Mouse (Mus musculus) kidney, embryonic 16.5 days (tissue): ENCODE results near the gene Madd. TPM values are rescaled to one million over a fixed set of nuclear protein-coding genes. Genes with fewer than 3 reads are reported as not detected.
A peak's percentile ranks its signal among the peaks of the same experiment; 100 is the strongest.

Experiments
- ATAC-seq: fragments of 200-750 bp; cut with Nextera tagmentation; 2 replicates; pipeline ENCODE4 v1.8.0; 2017; ENCODE audit warnings: moderate TSS enrichment; ENCODE audit not compliant: low FRiP score, low TSS enrichment
- H3K27ac ChIP-seq: fragments of 300-500 bp; sonication (generic); 2 replicates; pipeline ENCODE4 v1.5.1; 2014; ENCODE audit warnings: low read length
- H3K27me3 ChIP-seq: fragments of 300-500 bp; sonication (generic); 2 replicates; pipeline ENCODE4 v1.6.1; 2014; ENCODE audit warnings: low read length, control low read depth, mixed read lengths; ENCODE audit not compliant: insufficient read depth
- H3K36me3 ChIP-seq: fragments of 300-500 bp; sonication (generic); 2 replicates; pipeline ENCODE4 v1.6.1; 2014; ENCODE audit warnings: low read length, control low read depth, mixed read lengths; ENCODE audit not compliant: insufficient read depth
- H3K4me1 ChIP-seq: fragments of 300-500 bp; sonication (generic); 2 replicates; pipeline ENCODE4 v1.6.1; 2014; ENCODE audit warnings: low read length, control low read depth, mixed read lengths; ENCODE audit not compliant: insufficient read depth
- H3K4me2 ChIP-seq: fragments of 300-500 bp; sonication (generic); replicated peaks from 2 replicates; pipeline ENCODE4 v1.6.1; 2014; ENCODE audit warnings: low read depth, low read length
- H3K4me3 ChIP-seq: fragments of 300-500 bp; sonication (generic); 2 replicates; pipeline ENCODE4 v1.5.1; 2014; ENCODE audit warnings: mild to moderate bottlenecking, low read length
- H3K9ac ChIP-seq: fragments of 300-500 bp; sonication (generic); replicated peaks from 2 replicates; pipeline ENCODE4 v1.6.1; 2014; ENCODE audit warnings: low read length
- H3K9me3 ChIP-seq: fragments of 300-500 bp; sonication (generic); 2 replicates; pipeline ENCODE4 v1.6.1; 2016; ENCODE audit warnings: low read length, control low read depth
- WGBS: fragments of 180-500 bp; shearing (Covaris S2); extraction: QIAGEN DNeasy Blood & Tissue Kit; methylation state at CpG from one replicate; pipeline ENCODE4 v1.1.7; 2014; 5-methylcytosine and 5-hydroxymethylcytosine counted together
- polyA plus RNA-seq: library from polyadenylated mRNA; unstranded; fragments of >200 nt; fragmentation: Nextera tagmentation; extraction: Ambion mirVana; gene quantifications from 2 replicates; pipeline ENCODE4 v1.2.1, GENCODE M21; 2015

The Madd gene
- polyA plus RNA-seq, 1 experiment from 2014 or later, result 10.5 TPM

DNA sequence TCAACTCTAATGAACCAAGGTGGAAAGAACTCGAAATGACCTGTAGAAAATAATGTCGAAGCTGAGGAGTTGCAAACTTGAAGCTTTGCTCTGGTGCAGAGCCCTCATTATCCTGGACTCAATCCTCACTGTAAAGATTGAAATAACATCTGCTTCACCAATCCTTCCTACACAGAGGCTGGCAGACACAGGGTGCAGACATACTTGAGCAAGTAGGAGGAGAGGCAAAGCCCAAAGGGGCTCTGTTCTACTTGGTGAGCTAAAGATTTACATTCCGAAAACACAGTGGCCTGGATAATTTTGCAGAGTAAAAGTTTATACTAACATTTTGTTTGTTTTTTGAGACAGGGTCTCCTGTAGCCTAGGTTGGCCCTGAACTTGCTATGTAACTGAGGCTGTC, 15.3 kb upstream of the Madd start:
- Histone ChIP-seq H3K9ac (no peak overlapping the region), H3K27ac (no peak overlapping the region), H3K4me2 (no peak overlapping the region), H3K9me3 (no peaks in the 10 kb centered on the region), H3K4me3 (no peak overlapping the region), H3K4me1 (peaks cover 17% of the 10 kb centered on the region), H3K27me3 (no peaks in the 10 kb centered on the region), H3K36me3 (no peaks in the 10 kb centered on the region)
- WGBS, result 91% methylated on average over 3 of the region's 3 CpGs
- ATAC-seq, result no peak

DNA sequence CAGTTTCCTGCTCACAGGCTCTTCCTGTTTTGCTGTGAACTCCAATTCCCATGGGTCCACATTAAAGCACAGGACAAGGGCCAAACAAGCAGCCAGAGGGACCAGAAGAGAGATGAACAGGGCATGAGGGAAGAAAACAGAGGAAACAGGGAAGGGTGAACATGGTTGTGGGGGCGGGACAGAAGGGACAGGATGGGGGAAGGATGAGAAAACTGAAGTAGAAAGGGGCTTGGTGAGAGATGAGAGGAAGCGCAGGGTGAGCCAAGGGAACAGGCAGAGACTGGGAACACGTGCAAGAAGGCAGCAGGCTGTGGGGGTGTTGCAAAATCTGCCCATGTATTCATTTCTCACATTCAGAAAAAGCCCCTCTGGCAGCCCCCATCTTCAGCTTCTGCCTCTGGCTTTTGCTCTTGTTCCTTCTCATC, 13.0 kb upstream of the Madd start:
- ATAC-seq, result no peak
- Histone ChIP-seq H3K9ac (no peak overlapping the region; the same call in 1 of the 2 replicates), H3K27ac (no peak overlapping the region), H3K4me3 (no peak overlapping the region), H3K4me2 (no peak overlapping the region), H3K36me3 (no peaks in the 10 kb centered on the region), H3K4me1 (peaks cover 7% of the 10 kb centered on the region), H3K27me3 (no peaks in the 10 kb centered on the region), H3K9me3 (no peaks in the 10 kb centered on the region)
- 45% methylated on average over 3 of the region's 3 CpGs for WGBS

DNA sequence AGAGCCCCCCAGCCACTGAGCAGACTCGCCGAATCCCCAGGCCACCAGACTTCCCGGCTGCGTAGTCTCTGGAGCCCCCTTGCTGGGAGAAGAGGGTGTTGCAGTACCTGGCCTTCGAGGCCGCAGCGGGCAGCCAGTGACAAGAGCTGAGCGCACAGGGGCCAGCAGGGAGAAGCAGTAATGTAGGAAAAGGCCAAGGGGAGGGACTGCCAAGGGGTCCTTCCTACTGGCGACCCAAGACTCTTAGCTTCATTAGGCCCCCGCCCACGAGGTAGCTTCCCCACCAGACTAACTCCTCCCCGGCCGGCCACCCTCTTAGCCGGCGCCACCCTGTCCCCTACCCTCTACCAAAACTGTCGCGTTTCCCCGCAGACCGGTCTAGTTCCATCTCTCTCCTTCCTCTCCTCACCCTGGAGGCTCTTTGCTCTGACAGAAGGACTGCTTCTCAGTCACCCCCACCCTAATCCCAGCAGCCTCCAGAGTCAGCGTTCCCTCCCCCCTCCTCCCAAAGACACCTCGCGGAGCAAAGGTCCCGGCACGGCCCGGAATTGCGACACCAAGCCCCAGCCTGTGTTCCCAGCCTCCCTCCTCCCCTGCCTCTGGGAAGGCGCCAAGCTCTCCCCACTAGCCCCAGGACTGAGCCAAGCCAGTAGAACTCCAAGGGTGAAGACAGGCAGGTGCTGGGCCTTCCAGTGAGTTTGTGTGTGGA, 11.1 kb upstream of the Madd start:
- no peaks in the 10 kb centered on the region for H3K36me3 ChIP-seq
- H3K27me3 ChIP-seq, result no peaks in the 10 kb centered on the region
- H3K9me3 ChIP-seq, result no peaks in the 10 kb centered on the region
- 0 out of 2 replicates have a peak overlapping the region, but pooled peaks have one; percentile 0 for H3K27ac ChIP-seq
- under 1% methylated on average over 27 of the region's 27 CpGs for WGBS
- H3K4me2 ChIP-seq, result peak overlapping the region; percentile 64
- H3K4me1 ChIP-seq, result peaks cover 6% of the 10 kb centered on the region
- peak overlapping the region; percentile 68 for H3K9ac ChIP-seq
- peak overlapping the region; percentile 37 for H3K4me3 ChIP-seq
- ATAC-seq, result peak; percentile 92

DNA sequence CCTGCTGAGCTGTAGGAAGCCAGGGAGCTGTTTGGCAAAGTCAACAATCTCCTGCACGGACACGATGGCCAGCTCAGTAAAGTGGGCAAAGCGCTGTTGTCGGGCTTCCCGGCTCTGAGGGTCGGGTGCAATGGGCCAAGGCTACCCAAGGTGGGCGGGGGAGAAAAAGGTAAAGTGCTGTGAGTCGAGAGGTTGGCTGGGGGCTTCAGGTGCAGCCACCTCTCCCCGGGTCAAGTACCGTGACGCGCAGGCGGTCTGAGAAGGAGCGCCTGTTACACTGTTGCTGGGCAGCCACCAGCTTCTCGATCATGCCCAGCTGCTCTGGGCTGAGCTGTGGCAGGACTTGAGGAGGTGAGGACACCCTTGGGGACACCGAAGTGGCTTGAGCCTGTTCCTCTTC, 6.9 kb upstream of the Madd start:
- no peak overlapping the region for H3K4me3 ChIP-seq
- no peak for ATAC-seq
- no peak overlapping the region for H3K4me2 ChIP-seq
- peaks cover 6% of the 10 kb centered on the region for H3K4me1 ChIP-seq
- H3K36me3 ChIP-seq, result no peaks in the 10 kb centered on the region
- H3K9me3 ChIP-seq, result no peaks in the 10 kb centered on the region
- 88% methylated on average over 16 of the region's 16 CpGs for WGBS
- no peak overlapping the region for H3K27ac ChIP-seq
- no peaks in the 10 kb centered on the region for H3K27me3 ChIP-seq
- H3K9ac ChIP-seq, result no peak overlapping the region

- H3K4me2 ChIP-seq, result no peak overlapping the region
- H3K27ac ChIP-seq, result no peak overlapping the region
- no peak for ATAC-seq
- H3K9ac ChIP-seq, result no peak overlapping the region
- WGBS, result 60% methylated on average over 4 of the region's 4 CpGs
- H3K36me3 ChIP-seq, result no peaks in the 10 kb centered on the region
- no peaks in the 10 kb centered on the region for H3K9me3 ChIP-seq
- no peaks in the 10 kb centered on the region for H3K27me3 ChIP-seq
- no peak overlapping the region for H3K4me3 ChIP-seq
- H3K4me1 ChIP-seq, result no peaks in the 10 kb centered on the region
Measured at GRCm38 (mm10) chr2:91187431-91187830, 3.8 kb upstream of the Madd start.

DNA sequence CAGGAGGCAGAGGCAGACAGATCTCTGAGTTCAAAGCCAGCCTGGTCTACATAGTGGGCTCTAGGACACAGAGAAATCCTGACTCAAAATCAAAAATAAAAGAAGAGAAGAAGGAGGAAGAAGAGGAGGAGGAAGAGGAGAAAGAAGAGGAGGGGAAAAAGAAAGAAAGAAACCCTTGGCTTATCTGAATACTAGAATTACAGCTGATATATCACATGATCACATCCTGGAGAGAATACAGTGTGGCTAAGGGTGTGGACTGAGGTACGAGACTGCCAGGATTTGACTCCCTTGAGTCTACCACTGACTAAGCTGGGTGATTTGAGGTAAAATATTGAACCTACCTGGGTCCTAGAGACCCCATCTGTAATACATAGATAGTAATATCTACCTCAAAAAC, 2.6 kb upstream of the Madd start:
- Histone ChIP-seq H3K9ac (no peak overlapping the region), H3K27ac (no peak overlapping the region), H3K27me3 (no peaks in the 10 kb centered on the region), H3K36me3 (no peaks in the 10 kb centered on the region), H3K9me3 (no peaks in the 10 kb centered on the region), H3K4me2 (no peak overlapping the region), H3K4me1 (peaks cover 6% of the 10 kb centered on the region), H3K4me3 (no peak overlapping the region)
- no peak for ATAC-seq
- 62% methylated on average over 1 of the region's 1 CpGs for WGBS

- 0% methylated on average over 9 of the region's 9 CpGs for WGBS
Measured at GRCm38 (mm10) chr2:91183148-91183513, 506 bp downstream of the Madd start.

GRCm38 (mm10) chr2:91182405-91183147, 1.1 kb downstream of the Madd start:
- under 1% methylated on average over 73 of the region's 81 CpGs for WGBS
- no peaks in the 10 kb centered on the region for H3K9me3 ChIP-seq
- H3K4me2 ChIP-seq, result peak overlapping the region; percentile 89
- peak; percentile 97 for ATAC-seq
- peak overlapping the region; percentile 94 for H3K4me3 ChIP-seq
- H3K27ac ChIP-seq, result peak overlapping the region; percentile 63
- H3K36me3 ChIP-seq, result no peaks in the 10 kb centered on the region
- H3K4me1 ChIP-seq, result peaks cover 6% of the 10 kb centered on the region
- no peaks in the 10 kb centered on the region for H3K27me3 ChIP-seq
- H3K9ac ChIP-seq, result peak overlapping the region; percentile 80

More at GRCm38 (mm10) chr2:91183148-91183513, 506 bp downstream of the Madd start:
- H3K27me3 ChIP-seq, result no peaks in the 10 kb centered on the region
- H3K4me2 ChIP-seq, result peak overlapping the region; percentile 89
- peaks cover 6% of the 10 kb centered on the region for H3K4me1 ChIP-seq
- no peaks in the 10 kb centered on the region for H3K9me3 ChIP-seq
- H3K36me3 ChIP-seq, result no peaks in the 10 kb centered on the region
- peak overlapping the region; percentile 80 for H3K9ac ChIP-seq
- ATAC-seq, result peak; percentile 97
- H3K4me3 ChIP-seq, result peak overlapping the region; percentile 94
- H3K27ac ChIP-seq, result peak overlapping the region; percentile 63; the same call in 1 of the 2 replicates

- Histone ChIP-seq H3K4me1 (peaks cover 6% of the 10 kb centered on the region), H3K27me3 (no peaks in the 10 kb centered on the region), H3K27ac (no peak overlapping the region), H3K36me3 (no peaks in the 10 kb centered on the region), H3K9me3 (no peaks in the 10 kb centered on the region), H3K4me2 (peak overlapping the region; percentile 89), H3K4me3 (peak overlapping the region; percentile 94), H3K9ac (peak overlapping the region; percentile 80)
- ATAC-seq, result no peak
- 12% methylated on average over 8 of the region's 8 CpGs for WGBS
Measured at GRCm38 (mm10) chr2:91182016-91182404, 1.6 kb downstream of the Madd start.

GRCm38 (mm10) chr2:91180706-91181105, 2.9 kb downstream of the Madd start:
- no peak overlapping the region for H3K4me3 ChIP-seq
- peaks cover 6% of the 10 kb centered on the region for H3K4me1 ChIP-seq
- 76% methylated on average over 5 of the region's 5 CpGs for WGBS
- no peak overlapping the region for H3K9ac ChIP-seq
- H3K9me3 ChIP-seq, result no peaks in the 10 kb centered on the region
- no peak for ATAC-seq
- H3K4me2 ChIP-seq, result no peak overlapping the region
- 0 out of 2 replicates have a peak, but pooled peaks cover 4% of the 10 kb centered on the region for H3K36me3 ChIP-seq
- no peak overlapping the region for H3K27ac ChIP-seq
- H3K27me3 ChIP-seq, result no peaks in the 10 kb centered on the region
